Mouse (Mus musculus): ENCODE data around the gene Nkx2-2.

DNA sequence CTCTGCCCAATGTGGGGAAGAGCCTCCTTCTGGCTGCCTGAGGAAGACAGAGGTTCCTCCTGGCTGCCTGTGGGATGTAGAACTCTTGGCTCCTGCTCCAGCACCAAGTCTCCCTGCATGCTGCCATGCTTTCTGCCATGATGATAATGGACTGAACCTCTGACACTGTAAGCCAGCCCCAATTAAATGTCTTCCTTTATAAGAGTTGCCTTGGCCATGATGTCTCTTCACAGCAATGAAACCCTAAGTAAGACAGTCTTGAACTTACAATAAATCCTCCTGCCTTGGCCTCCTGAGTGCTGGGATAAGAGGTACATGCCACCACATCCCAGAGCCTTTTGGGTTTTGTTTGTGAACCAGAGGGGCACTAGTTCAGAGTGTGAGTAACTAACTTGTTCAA is 20.3 kb downstream of the Nkx2-2 start:
- TF ChIP-seq CTCF (IDR thresholded peaks at IDR 0.05; ENCODE audit: low read depth, low read length) (no peak), POLR2A (IDR thresholded peaks at IDR 0.05; ENCODE audit: extremely low read depth, insufficient read depth, low read length) (no peak)
